Mouse (Mus musculus) C2C12 (cell line): ENCODE measurements around the gene Nsun5. TPM values are rescaled to one million over a fixed set of nuclear protein-coding genes. Genes with fewer than 3 reads are reported as not detected.

Experiments
- H3K27me3 ChIP-seq: one replicate; pipeline ENCODE4 v1.6.1; 2011; ENCODE audit not compliant: control insufficient read depth, insufficient read depth, insufficient read length
- H3K36me3 ChIP-seq: one replicate; pipeline ENCODE4 v1.6.1; 2011; ENCODE audit not compliant: control insufficient read depth, insufficient read depth
- H3K4me3 ChIP-seq: one replicate; pipeline ENCODE4 v1.5.1; 2011; ENCODE audit warnings: mild to moderate bottlenecking, control low read depth; ENCODE audit not compliant: poor library complexity, insufficient read depth, severe bottlenecking
- H3K79me2 ChIP-seq: one replicate; pipeline ENCODE4 v1.6.1; 2011; ENCODE audit not compliant: control insufficient read depth, insufficient read depth
- H3K79me3 ChIP-seq: one replicate; pipeline ENCODE4 v1.6.1; 2011; ENCODE audit warnings: low read depth, control low read depth
- H3ac ChIP-seq: one replicate; pipeline ENCODE3; 2011; ENCODE audit warnings: low read depth; ENCODE audit not compliant: control insufficient read depth, insufficient read length
- CEBPB ChIP-seq: IDR thresholded peaks from one replicate; pipeline ENCODE4 v1.6.1; 2011; ENCODE audit warnings: low read depth, mild to moderate bottlenecking, control low read depth, moderate library complexity
- CTCF ChIP-seq: IDR thresholded peaks from one replicate; pipeline ENCODE4 v1.5.1; 2011; ENCODE audit not compliant: control insufficient read depth, insufficient read depth, insufficient read length
- FOSL1 ChIP-seq: IDR thresholded peaks from one replicate; pipeline ENCODE4 v1.8.0; 2011; ENCODE audit warnings: mild to moderate bottlenecking, low read length; ENCODE audit not compliant: poor library complexity, insufficient read depth, severe bottlenecking
- MAX ChIP-seq: IDR thresholded peaks from one replicate; pipeline ENCODE4 v1.6.1; 2011; ENCODE audit warnings: mild to moderate bottlenecking, control low read depth
- MYOD1 ChIP-seq: IDR thresholded peaks from one replicate; pipeline ENCODE4 v1.6.1; 2011; ENCODE audit warnings: low read depth; ENCODE audit not compliant: control insufficient read depth, insufficient read length
- MYOG ChIP-seq: IDR thresholded peaks from one replicate; pipeline ENCODE4 v1.6.1; 2011; ENCODE audit not compliant: control insufficient read depth, insufficient read length; ENCODE audit errors: extremely low read depth
- USF1 ChIP-seq: IDR thresholded peaks from one replicate; pipeline ENCODE4 v1.6.1; 2011; ENCODE audit warnings: low read depth, mild to moderate bottlenecking, control low read depth, moderate library complexity
- microRNA-seq: library from miRNA; unstranded; fragments of <30 nt; microRNA quantifications from one replicate; pipeline ENCODE4, GENCODE M21; 2019; ENCODE audit warnings: borderline microRNAs expressed
- polyA plus RNA-seq: library from polyadenylated mRNA; unstranded; fragments of >200 nt; fragmentation: generic; extraction: Trizol; gene quantifications from one replicate; pipeline ENCODE4 v1.2.1, GENCODE M21; 2012; ENCODE audit warnings: missing spikeins

Nsun5 gene
- polyA plus RNA-seq, 1 experiment, result 33.0 TPM

GRCm38 (mm10) chr5:135408114-135408513, 38.4 kb downstream of the Nsun5 start:
- Histone ChIP-seq H3K4me3 (no peak overlapping the region), H3K79me2 (no peaks in the 10 kb centered on the region), H3K79me3 (no peaks in the 10 kb centered on the region), H3ac (no peak overlapping the region), H3K36me3 (no peaks in the 10 kb centered on the region), H3K27me3 (no peaks in the 10 kb centered on the region)
- TF ChIP-seq MYOD1 (no peak), CTCF (no peak), CEBPB (no peak), MYOG (no peak), USF1 (no peak), MAX (no peak), FOSL1 (no peak)

- TF ChIP-seq FOSL1, result no peak
- TF ChIP-seq MAX, result no peak
- TF ChIP-seq USF1, result no peak
- no peak for TF ChIP-seq CEBPB
- no peak for TF ChIP-seq MYOG
- TF ChIP-seq MYOD1, result no peak
- no peak for TF ChIP-seq CTCF
- H3K36me3 ChIP-seq, result no peaks in the 10 kb centered on the region
- no peaks in the 10 kb centered on the region for H3K79me2 ChIP-seq
- no peak overlapping the region for H3ac ChIP-seq
- H3K79me3 ChIP-seq, result no peaks in the 10 kb centered on the region
- H3K4me3 ChIP-seq, result no peak overlapping the region
- no peaks in the 10 kb centered on the region for H3K27me3 ChIP-seq
Observed at GRCm38 (mm10) chr5:135410266-135410665, 40.5 kb downstream of the Nsun5 start.

Small RNA genes within 50 kb of the gene (microRNA-seq; reads per million reads assigned to microRNA genes)
- gene Mir7033, result 1.8 reads per million, percentile 38 among the genes with 10 or more reads in this experiment

Other genes with a start within 250 kb of the Nsun5 start
- gene Tbl2, start 220.3 kb upstream of the Nsun5 start, polyA plus RNA-seq, result 17.0 TPM
- 50.3 TPM for gene Bcl7b, start 201.7 kb upstream of the Nsun5 start, polyA plus RNA-seq
- gene Baz1b, start 182.7 kb upstream of the Nsun5 start, polyA plus RNA-seq, result 39.9 TPM
- gene Fzd9, start 118.7 kb upstream of the Nsun5 start, polyA plus RNA-seq, result 0.89 TPM
- not detected for gene Fkbp6, start 19.9 kb upstream of the Nsun5 start, polyA plus RNA-seq
- not detected for gene Trim50, start 16.7 kb upstream of the Nsun5 start, polyA plus RNA-seq
- 26.9 TPM for gene Pom121, start 24.6 kb downstream of the Nsun5 start, polyA plus RNA-seq
- 38.2 TPM for gene Hip1, start 175.2 kb downstream of the Nsun5 start, polyA plus RNA-seq
- not detected for gene Ccl26, start 193.6 kb downstream of the Nsun5 start, polyA plus RNA-seq
- gene Ccl24, start 203.1 kb downstream of the Nsun5 start, polyA plus RNA-seq, result not detected